In genomic region chr9:110731859-110732258, GRCm38 (mm10) we compare ENCODE assay signal across 9 mouse cellular contexts. TPM values are rescaled to one million over a fixed set of nuclear protein-coding genes. Genes with fewer than 3 reads are reported as not detected.
A peak's percentile ranks its signal among the peaks of the same experiment; 100 is the strongest.
DNase-seq lines count a peak whose midpoint lies in the region; ATAC-seq and TF ChIP-seq lines count a peak whose summit lies in the region.
"Had no signal": no experiment of that assay in that cellular context is flagged by ENCODE, and none has a peak within 500 bp of the region (broad histone marks: within the 10 kb centered on the region; RNA-seq: fewer than 3 reads in every experiment).

No protein-coding gene starts in this region.

- peaks cover 20% of the 10 kb centered on the region for H3K4me1 ChIP-seq in forebrain, embryonic 13.5 days
- H3K4me1 ChIP-seq in forebrain, embryonic 15.5 days = peaks cover 17% of the 10 kb centered on the region
- H3K4me1 ChIP-seq in intestine, embryonic 16.5 days (ENCODE audit: control insufficient read depth, insufficient read depth, low read length) = peaks cover 35% of the 10 kb centered on the region
- 0 out of 2 replicates have a peak, but pooled peaks cover 7% of the 10 kb centered on the region for H3K4me1 ChIP-seq in intestine, postnatal 0 days (replicated peaks; ENCODE audit: control insufficient read depth, insufficient read depth, low read length)
- peaks cover 25% of the 10 kb centered on the region for H3K4me1 ChIP-seq in neural tube, embryonic 11.5 days (ENCODE audit: control insufficient read depth, insufficient read depth, low read length)
- H3K4me1 ChIP-seq in neural tube, embryonic 15.5 days = peaks cover 31% of the 10 kb centered on the region

- no peak overlapping the region for H3K9ac ChIP-seq in forebrain, embryonic 13.5 days
- no peak overlapping the region for H3K9ac ChIP-seq in forebrain, embryonic 15.5 days (replicated peaks)
- H3K9ac ChIP-seq in intestine, embryonic 16.5 days (ENCODE audit: low read depth, low read length) = 0 out of 2 replicates have a peak overlapping the region, but pooled peaks have one; percentile 60
- no peak overlapping the region for H3K9ac ChIP-seq in intestine, postnatal 0 days (ENCODE audit: low read depth, low read length)
- H3K9ac ChIP-seq in neural tube, embryonic 11.5 days (ENCODE audit: low read length) = no peak overlapping the region
- no peak overlapping the region for H3K9ac ChIP-seq in neural tube, embryonic 15.5 days (replicated peaks)

- no peaks in the 10 kb centered on the region for H3K9me3 ChIP-seq in forebrain, embryonic 13.5 days (replicated peaks)
- no peaks in the 10 kb centered on the region for H3K9me3 ChIP-seq in forebrain, embryonic 15.5 days
- H3K9me3 ChIP-seq in intestine, embryonic 16.5 days (ENCODE audit: control insufficient read depth, low read length) = no peaks in the 10 kb centered on the region
- H3K9me3 ChIP-seq in intestine, postnatal 0 days (ENCODE audit: control insufficient read depth) = no peaks in the 10 kb centered on the region
- no peaks in the 10 kb centered on the region for H3K9me3 ChIP-seq in neural tube, embryonic 11.5 days (ENCODE audit: control insufficient read depth, low read length)
- no peaks in the 10 kb centered on the region for H3K9me3 ChIP-seq in neural tube, embryonic 15.5 days (replicated peaks)
- H3K9me3 ChIP-seq: hindbrain, embryonic 15.5 days had no signal

- H3K4me3 ChIP-seq in forebrain, embryonic 13.5 days = no peak overlapping the region
- no peak overlapping the region for H3K4me3 ChIP-seq in forebrain, embryonic 15.5 days
- no peak overlapping the region for H3K4me3 ChIP-seq in intestine, embryonic 16.5 days (ENCODE audit: low read length)
- H3K4me3 ChIP-seq in intestine, postnatal 0 days (ENCODE audit: low read depth, low read length) = no peak overlapping the region
- no peak overlapping the region for H3K4me3 ChIP-seq in neural tube, embryonic 11.5 days (ENCODE audit: low read depth, low read length)
- no peak overlapping the region for H3K4me3 ChIP-seq in neural tube, embryonic 15.5 days (replicated peaks)

- peak overlapping the region; percentile 63 for H3K4me2 ChIP-seq in forebrain, embryonic 13.5 days
- H3K4me2 ChIP-seq in forebrain, embryonic 15.5 days (replicated peaks) = no peak overlapping the region
- no peak overlapping the region for H3K4me2 ChIP-seq in intestine, embryonic 16.5 days (ENCODE audit: low read depth, low read length)
- H3K4me2 ChIP-seq in intestine, postnatal 0 days (replicated peaks; ENCODE audit: low read depth) = no peak overlapping the region; the same call in 1 of the 2 replicates
- H3K4me2 ChIP-seq in neural tube, embryonic 11.5 days (ENCODE audit: low read depth) = no peak overlapping the region; the same call in 1 of the 2 replicates
- no peak overlapping the region for H3K4me2 ChIP-seq in neural tube, embryonic 15.5 days

- peaks cover 69% of the 10 kb centered on the region for H3K27me3 ChIP-seq in forebrain, embryonic 13.5 days
- peaks cover 31% of the 10 kb centered on the region; the same call in 1 of the 2 replicates for H3K27me3 ChIP-seq in forebrain, embryonic 15.5 days
- H3K27me3 ChIP-seq in intestine, embryonic 16.5 days (replicated peaks; ENCODE audit: control insufficient read depth, insufficient read depth, low read length) = peaks cover 6% of the 10 kb centered on the region; the same call in 1 of the 2 replicates
- 0 out of 2 replicates have a peak, but pooled peaks cover 19% of the 10 kb centered on the region for H3K27me3 ChIP-seq in intestine, postnatal 0 days (replicated peaks; ENCODE audit: control insufficient read depth, insufficient read depth, low read length)
- peaks cover 11% of the 10 kb centered on the region for H3K27me3 ChIP-seq in neural tube, embryonic 11.5 days (ENCODE audit: control insufficient read depth, insufficient read depth, low read length)
- H3K27me3 ChIP-seq in neural tube, embryonic 15.5 days (replicated peaks) = peaks cover 17% of the 10 kb centered on the region

- no peak for DNase-seq in neural tube, embryonic 11.5 days (ENCODE audit: low spot score)
- no peak for DNase-seq in cerebellum, adult 11 months
- DNase-seq in urinary bladder, postnatal 36 days (ENCODE audit: low spot score in 2 of 2) = no peak

- ATAC-seq in forebrain, embryonic 13.5 days = 0 out of 2 replicates have a peak, but pooled peaks have one; percentile 12
- no peak for ATAC-seq in forebrain, embryonic 15.5 days (replicated peaks)
- no peak for ATAC-seq in intestine, embryonic 16.5 days
- no peak for ATAC-seq in intestine, postnatal 0 days
- 0 out of 2 replicates have a peak, but pooled peaks have one; percentile 8 for ATAC-seq in neural tube, embryonic 11.5 days (ENCODE audit: insufficient read depth, low FRiP score, low TSS enrichment)
- ATAC-seq in neural tube, embryonic 15.5 days (ENCODE audit: low FRiP score) = no peak

- WGBS in forebrain, embryonic 13.5 days = 59% methylated on average over 4 of the region's 4 CpGs
- 71% methylated on average over 4 of the region's 4 CpGs for WGBS in forebrain, embryonic 15.5 days
- 55% methylated on average over 4 of the region's 4 CpGs for WGBS in intestine, embryonic 16.5 days
- 71% methylated on average over 4 of the region's 4 CpGs for WGBS in intestine, postnatal 0 days
- WGBS in neural tube, embryonic 11.5 days = 72% methylated on average over 4 of the region's 4 CpGs
- WGBS in neural tube, embryonic 15.5 days = 50% methylated on average over 4 of the region's 4 CpGs

- H3K36me3 ChIP-seq in forebrain, embryonic 13.5 days (ENCODE audit: poor library complexity, severe bottlenecking) = no peaks in the 10 kb centered on the region
- H3K36me3 ChIP-seq in forebrain, embryonic 15.5 days = no peaks in the 10 kb centered on the region
- H3K36me3 ChIP-seq in intestine, embryonic 16.5 days (ENCODE audit: control insufficient read depth, insufficient read depth, low read length) = no peaks in the 10 kb centered on the region
- H3K36me3 ChIP-seq in intestine, postnatal 0 days (ENCODE audit: control insufficient read depth, insufficient read depth) = no peaks in the 10 kb centered on the region; the same call in 1 of the 2 replicates
- 0 out of 2 replicates have a peak, but pooled peaks cover 2% of the 10 kb centered on the region for H3K36me3 ChIP-seq in neural tube, embryonic 11.5 days (ENCODE audit: control insufficient read depth, insufficient read depth, low read length)
- no peaks in the 10 kb centered on the region for H3K36me3 ChIP-seq in neural tube, embryonic 15.5 days
- H3K36me3 ChIP-seq: hindbrain, embryonic 15.5 days had no signal

- TF ChIP-seq CTCF in intestine, postnatal 0 days (IDR thresholded peaks at IDR 0.05; ENCODE audit: low read depth) = no peak

- no peak overlapping the region for H3K27ac ChIP-seq in forebrain, embryonic 13.5 days
- no peak overlapping the region for H3K27ac ChIP-seq in forebrain, embryonic 15.5 days (replicated peaks)
- peak overlapping the region; percentile 35; the same call in 1 of the 2 replicates for H3K27ac ChIP-seq in intestine, embryonic 16.5 days (ENCODE audit: low read length)
- H3K27ac ChIP-seq in intestine, postnatal 0 days (ENCODE audit: low read depth, low read length) = no peak overlapping the region
- no peak overlapping the region for H3K27ac ChIP-seq in neural tube, embryonic 11.5 days (ENCODE audit: low read depth, low read length)
- no peak overlapping the region for H3K27ac ChIP-seq in neural tube, embryonic 15.5 days (replicated peaks)
- H3K27ac ChIP-seq: hindbrain, embryonic 15.5 days had no signal

RNA-seq across cellular contexts. Expression of gene Myl3, which starts 9.8 kb away (rescaled TPM):
- polyA plus RNA-seq in forebrain, embryonic 13.5 days (2015; fragmentation: Nextera tagmentation; extraction: Ambion mirVana) = 0.40 and 1.8 TPM in 2 replicates
- 0.45 and 1.3 TPM in 2 replicates for polyA plus RNA-seq in forebrain, embryonic 15.5 days (2015; fragmentation: Nextera tagmentation; extraction: Ambion mirVana)
- polyA plus RNA-seq in intestine, embryonic 16.5 days (2015; fragmentation: Nextera tagmentation; extraction: Ambion mirVana) = 0.67 and 0.71 TPM in 2 replicates
- polyA plus RNA-seq in intestine, postnatal 0 days (2015; fragmentation: Nextera tagmentation; extraction: Ambion mirVana) = 0.16 TPM in 1 of 2 replicates, not detected in the other
- polyA plus RNA-seq in neural tube, embryonic 11.5 days (2014; fragmentation: Nextera tagmentation; extraction: Ambion mirVana) = 2.9 and 5.3 TPM in 2 replicates
- 1.9 and 4.1 TPM in 2 replicates for polyA plus RNA-seq in neural tube, embryonic 15.5 days (2015; fragmentation: Nextera tagmentation; extraction: Ambion mirVana)

RNA-seq across cellular contexts. Expression of gene Pth1r, which starts 15.1 kb away (rescaled TPM):
- polyA plus RNA-seq in forebrain, embryonic 13.5 days (2015; fragmentation: Nextera tagmentation; extraction: Ambion mirVana) = 5.5 and 5.9 TPM in 2 replicates
- polyA plus RNA-seq in forebrain, embryonic 15.5 days (2015; fragmentation: Nextera tagmentation; extraction: Ambion mirVana) = 6.3 and 7.0 TPM in 2 replicates
- polyA plus RNA-seq in intestine, embryonic 16.5 days (2015; fragmentation: Nextera tagmentation; extraction: Ambion mirVana) = 15.4 and 16.4 TPM in 2 replicates
- 8.9 and 9.1 TPM in 2 replicates for polyA plus RNA-seq in intestine, postnatal 0 days (2015; fragmentation: Nextera tagmentation; extraction: Ambion mirVana)
- polyA plus RNA-seq in neural tube, embryonic 11.5 days (2014; fragmentation: Nextera tagmentation; extraction: Ambion mirVana) = 33.7 and 36.2 TPM in 2 replicates
- 12.9 and 17.0 TPM in 2 replicates for polyA plus RNA-seq in neural tube, embryonic 15.5 days (2015; fragmentation: Nextera tagmentation; extraction: Ambion mirVana)

Comparison
In these comparisons a context has a peak if more than half of its experiments do, and no peak if none do; other contexts are left out.
1. ATAC-seq: peak in forebrain, embryonic 13.5 days (single experiment) and neural tube, embryonic 11.5 days (single experiment); none in forebrain, embryonic 15.5 days (single experiment), intestine, embryonic 16.5 days (single experiment), intestine, postnatal 0 days (single experiment) and neural tube, embryonic 15.5 days (single experiment).